Mouse (Mus musculus): ENCODE measurements around the gene Dclk1.

- TF ChIP-seq GATA1 (IDR thresholded peaks at IDR 0.05; ENCODE audit: low read length) = no peak
- TF ChIP-seq TAL1 (IDR thresholded peaks at IDR 0.05; ENCODE audit: low read length) = no peak
These were observed 298.4 kb downstream of the Dclk1 start for GRCm38 (mm10) chr3:55540406-55541140.

Measured in erythroblast, embryonic 14.5 days (primary cell).